Mouse (Mus musculus): Measurements from ENCODE around the gene Chchd6. TPM values are rescaled to one million over a fixed set of nuclear protein-coding genes. Genes with fewer than 3 reads are reported as not detected.

Gene Chchd6
- polyA plus RNA-seq, 2 experiments, result 12.1 to 16.3 TPM

GRCm38 (mm10) chr6:89350520-89350919 is 244.9 kb downstream of the Chchd6 start:
- 62% methylated on average over 2 of the region's 2 CpGs for WGBS (ENCODE audit: insufficient replicate concordance)
- Histone ChIP-seq H3K9me3 (ENCODE audit: control insufficient read depth, low read length) (no peaks in the 10 kb centered on the region), H3K4me2 (ENCODE audit: low read depth) (no peak overlapping the region), H3K9ac (replicated peaks) (no peak overlapping the region), H3K36me3 (replicated peaks; ENCODE audit: control insufficient read depth, insufficient read depth, low read depth) (no peaks in the 10 kb centered on the region), H3K4me1 (replicated peaks; ENCODE audit: control insufficient read depth in 2 of 2, insufficient read depth in 2 of 2, low read length in 1 of 2) (peaks cover 0 to 2% of the 10 kb centered on the region in 2 experiments; a peak in 2 of 4 replicates), H3K4me3 (ENCODE audit: insufficient read depth in 1 of 2, low read depth in 2 of 2, low read length in 2 of 2) (no peak overlapping the region), H3K27me3 (ENCODE audit: control insufficient read depth, insufficient read depth, low read length) (no peaks in the 10 kb centered on the region), H3K27ac (no peak overlapping the region)
- TF ChIP-seq CTCF (IDR thresholded peaks at IDR 0.05; ENCODE audit: low read depth), result no peak
- ATAC-seq (ENCODE audit: insufficient read depth) (no peak), DNase-seq (ENCODE audit: low read depth in 3 of 3, low spot score in 3 of 3) (no peak)

GRCm38 (mm10) chr6:89350037-89350515 is 245.4 kb downstream of the Chchd6 start:
- no peaks in the 10 kb centered on the region for H3K9me3 ChIP-seq (ENCODE audit: control insufficient read depth, low read length)
- peaks cover 0 to 6% of the 10 kb centered on the region in 2 experiments; a peak in 2 of 4 replicates for H3K4me1 ChIP-seq (replicated peaks; ENCODE audit: control insufficient read depth in 2 of 2, insufficient read depth in 2 of 2, low read length in 1 of 2)
- H3K4me2 ChIP-seq (ENCODE audit: low read depth), result no peak overlapping the region
- H3K4me3 ChIP-seq (ENCODE audit: insufficient read depth in 1 of 2, low read depth in 2 of 2, low read length in 2 of 2), result no peak overlapping the region
- TF ChIP-seq EP300 (IDR thresholded peaks at IDR 0.05; ENCODE audit: low read depth) (no peak), CTCF (IDR thresholded peaks at IDR 0.05; ENCODE audit: low read depth) (no peak)
- 26% methylated on average over 1 of the region's 1 CpGs for whole genome bisulfite sequencing (ENCODE audit: insufficient replicate concordance)
- DNase-seq (ENCODE audit: low read depth in 3 of 3, low spot score in 3 of 3) (no peak), ATAC-seq (ENCODE audit: insufficient read depth) (no peak)
- no peaks in the 10 kb centered on the region for H3K36me3 ChIP-seq (replicated peaks; ENCODE audit: control insufficient read depth, insufficient read depth, low read depth)
- no peaks in the 10 kb centered on the region for H3K27me3 ChIP-seq (ENCODE audit: control insufficient read depth, insufficient read depth, low read length)
- H3K27ac ChIP-seq, result no peak overlapping the region
- H3K9ac ChIP-seq (replicated peaks), result no peak overlapping the region

DNA sequence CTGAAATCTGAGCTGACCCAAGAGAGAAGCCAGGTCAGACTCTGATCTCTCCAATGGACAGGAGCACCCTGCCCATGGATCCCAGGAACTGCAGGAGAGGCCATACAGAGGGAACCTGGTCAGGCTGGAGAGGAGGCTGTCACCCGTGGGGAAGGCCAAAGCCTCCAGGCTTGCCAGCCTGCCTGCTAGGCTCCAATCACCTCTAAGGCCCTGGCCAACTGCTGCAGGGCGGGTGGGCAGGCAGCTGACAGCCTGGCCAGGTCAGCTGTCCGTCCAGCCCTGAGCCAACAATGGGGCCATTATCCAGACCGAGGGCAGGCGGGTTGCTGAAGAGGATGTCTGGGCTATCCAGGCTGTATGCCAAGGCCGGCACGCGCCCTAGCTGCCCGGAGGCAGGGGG is 247.1 kb downstream of the Chchd6 start:
- Histone ChIP-seq H3K9me3 (ENCODE audit: control insufficient read depth, low read length) (no peaks in the 10 kb centered on the region), H3K4me2 (ENCODE audit: low read depth) (no peak overlapping the region), H3K9ac (replicated peaks) (no peak overlapping the region), H3K4me1 (replicated peaks; ENCODE audit: control insufficient read depth in 2 of 2, insufficient read depth in 2 of 2, low read length in 1 of 2) (peaks cover 0 to 8% of the 10 kb centered on the region in 2 experiments; a peak in 2 of 4 replicates), H3K27me3 (ENCODE audit: control insufficient read depth, insufficient read depth, low read length) (no peaks in the 10 kb centered on the region), H3K36me3 (replicated peaks; ENCODE audit: control insufficient read depth, insufficient read depth, low read depth) (no peaks in the 10 kb centered on the region), H3K4me3 (ENCODE audit: insufficient read depth in 1 of 2, low read depth in 2 of 2, low read length in 2 of 2) (no peak overlapping the region), H3K27ac (no peak overlapping the region)
- DNase-seq (ENCODE audit: low read depth in 3 of 3, low spot score in 3 of 3), result no peak
- WGBS (ENCODE audit: insufficient replicate concordance), result 71% methylated on average over 9 of the region's 9 CpGs
- TF ChIP-seq CTCF (IDR thresholded peaks at IDR 0.05; ENCODE audit: low read depth), result no peak
- TF ChIP-seq EP300 (IDR thresholded peaks at IDR 0.05; ENCODE audit: low read depth), result no peak
- no peak for ATAC-seq (ENCODE audit: insufficient read depth)

GRCm38 (mm10) chr6:89347792-89348191 is 247.7 kb downstream of the Chchd6 start:
- ATAC-seq (ENCODE audit: insufficient read depth), result no peak
- H3K36me3 ChIP-seq (replicated peaks; ENCODE audit: control insufficient read depth, insufficient read depth, low read depth), result no peaks in the 10 kb centered on the region
- DNase-seq (ENCODE audit: low read depth in 3 of 3, low spot score in 3 of 3), result no peak
- H3K9me3 ChIP-seq (ENCODE audit: control insufficient read depth, low read length), result no peaks in the 10 kb centered on the region
- TF ChIP-seq EP300 (IDR thresholded peaks at IDR 0.05; ENCODE audit: low read depth) (no peak), CTCF (IDR thresholded peaks at IDR 0.05; ENCODE audit: low read depth) (no peak)
- no peak overlapping the region for H3K9ac ChIP-seq (replicated peaks)
- H3K4me3 ChIP-seq (ENCODE audit: insufficient read depth in 1 of 2, low read depth in 2 of 2, low read length in 2 of 2), result no peak overlapping the region
- 69% methylated on average over 1 of the region's 1 CpGs for WGBS (ENCODE audit: insufficient replicate concordance)
- H3K27me3 ChIP-seq (ENCODE audit: control insufficient read depth, insufficient read depth, low read length), result no peaks in the 10 kb centered on the region
- H3K4me2 ChIP-seq (ENCODE audit: low read depth), result no peak overlapping the region
- H3K4me1 ChIP-seq (replicated peaks; ENCODE audit: control insufficient read depth in 2 of 2, insufficient read depth in 2 of 2, low read length in 1 of 2), result peaks cover 0 to 8% of the 10 kb centered on the region in 2 experiments; a peak in 2 of 4 replicates
- no peak overlapping the region for H3K27ac ChIP-seq

- peaks cover 0 to 8% of the 10 kb centered on the region in 2 experiments; a peak in 2 of 4 replicates for H3K4me1 ChIP-seq (replicated peaks; ENCODE audit: control insufficient read depth in 2 of 2, insufficient read depth in 2 of 2, low read length in 1 of 2)
- H3K9me3 ChIP-seq (ENCODE audit: control insufficient read depth, low read length), result no peaks in the 10 kb centered on the region
- H3K9ac ChIP-seq (replicated peaks), result no peak overlapping the region
- no peak for DNase-seq (ENCODE audit: low read depth in 3 of 3, low spot score in 3 of 3)
- no peak for ATAC-seq (ENCODE audit: insufficient read depth)
- H3K27me3 ChIP-seq (ENCODE audit: control insufficient read depth, insufficient read depth, low read length), result no peaks in the 10 kb centered on the region
- WGBS (ENCODE audit: insufficient replicate concordance), result 71% methylated on average over 1 of the region's 1 CpGs
- no peak overlapping the region for H3K4me2 ChIP-seq (ENCODE audit: low read depth)
- no peak overlapping the region for H3K4me3 ChIP-seq (ENCODE audit: insufficient read depth in 1 of 2, low read depth in 2 of 2, low read length in 2 of 2)
- H3K36me3 ChIP-seq (replicated peaks; ENCODE audit: control insufficient read depth, insufficient read depth, low read depth), result no peaks in the 10 kb centered on the region
- no peak overlapping the region for H3K27ac ChIP-seq
- TF ChIP-seq EP300 (IDR thresholded peaks at IDR 0.05; ENCODE audit: low read depth) (no peak), CTCF (IDR thresholded peaks at IDR 0.05; ENCODE audit: low read depth) (no peak)
Observed at GRCm38 (mm10) chr6:89345855-89346254, 249.6 kb downstream of the Chchd6 start.
